In genomic region chr9:92316791-92317190, GRCm38 (mm10) we compare ENCODE assay signal across 29 mouse cellular contexts. TPM values are rescaled to one million over a fixed set of nuclear protein-coding genes. Genes with fewer than 3 reads are reported as not detected.
"Had no signal": no experiment of that assay in that cellular context is flagged by ENCODE, and none has a peak within 500 bp of the region (broad histone marks: within the 10 kb centered on the region; RNA-seq: fewer than 3 reads in every experiment).

No protein-coding gene starts in this region.

- H3K36me3 ChIP-seq: heart, embryonic 13.5 days; heart, embryonic 15.5 days; hindbrain, embryonic 13.5 days; hindbrain, embryonic 15.5 days; kidney, embryonic 15.5 days; limb, embryonic 13.5 days; limb, embryonic 15.5 days; liver, embryonic 12.5 days had no signal

- H3K4me3 ChIP-seq: heart, adult 2 months; heart, embryonic 13.5 days; heart, embryonic 15.5 days; hindbrain, embryonic 13.5 days; hindbrain, embryonic 15.5 days; kidney, embryonic 15.5 days; limb, embryonic 13.5 days; limb, embryonic 15.5 days; liver, embryonic 12.5 days had no signal

- H3K9me3 ChIP-seq: heart, embryonic 13.5 days; heart, embryonic 15.5 days; hindbrain, embryonic 13.5 days; hindbrain, embryonic 15.5 days; kidney, embryonic 15.5 days; limb, embryonic 13.5 days; limb, embryonic 15.5 days; liver, embryonic 12.5 days had no signal

- DNase-seq: gastrocnemius, postnatal 14 days; gastrocnemius, postnatal 36 days; heart, adult 11 months; heart, adult 2 months; heart, postnatal 14 days; heart, postnatal 36 days; kidney, adult 8-10 months; layer of hippocampus, adult 9-11 months; layer of hippocampus, postnatal 36 days; left cerebral cortex, postnatal 4 days had no signal

- H3K4me1 ChIP-seq: heart, embryonic 13.5 days; heart, embryonic 15.5 days; hindbrain, embryonic 13.5 days; hindbrain, embryonic 15.5 days; kidney, embryonic 15.5 days; limb, embryonic 13.5 days; limb, embryonic 15.5 days; liver, embryonic 12.5 days had no signal

- ATAC-seq: hindbrain, postnatal 0 days; intestine, embryonic 16.5 days; liver, embryonic 12.5 days had no signal

- H3K9ac ChIP-seq: heart, embryonic 13.5 days; heart, embryonic 15.5 days; hindbrain, embryonic 13.5 days; hindbrain, embryonic 15.5 days; kidney, embryonic 15.5 days; limb, embryonic 13.5 days; limb, embryonic 15.5 days; liver, embryonic 12.5 days; liver, embryonic 14.5 days had no signal

- H3K27ac ChIP-seq: heart, adult 2 months; heart, embryonic 13.5 days; heart, embryonic 15.5 days; hindbrain, embryonic 13.5 days; hindbrain, embryonic 15.5 days; hindbrain, postnatal 0 days; kidney, embryonic 15.5 days; limb, embryonic 13.5 days; limb, embryonic 15.5 days; liver, embryonic 12.5 days; liver, embryonic 14.5 days had no signal

- H3K4me2 ChIP-seq: heart, embryonic 11.5 days; heart, embryonic 13.5 days; heart, embryonic 15.5 days; hindbrain, embryonic 13.5 days; hindbrain, embryonic 15.5 days; kidney, embryonic 15.5 days; limb, embryonic 13.5 days; limb, embryonic 15.5 days; liver, embryonic 12.5 days had no signal

- H3K27me3 ChIP-seq: heart, embryonic 13.5 days; heart, embryonic 15.5 days; hindbrain, embryonic 13.5 days; hindbrain, embryonic 15.5 days; kidney, embryonic 15.5 days; limb, embryonic 13.5 days; limb, embryonic 15.5 days; liver, embryonic 12.5 days had no signal

RNA-seq across cellular contexts. Expression of gene 1700057G04Rik, which starts 7.6 kb away (rescaled TPM):
- polyA plus RNA-seq: heart, adult 2 months; heart, embryonic 11.5 days; heart, embryonic 13.5 days; heart, embryonic 15.5 days; heart, postnatal 0 days; hindbrain, embryonic 11.5 days; hindbrain, embryonic 13.5 days; hindbrain, embryonic 15.5 days; hindbrain, postnatal 0 days; intestine, embryonic 14.5 days; intestine, embryonic 16.5 days; kidney, embryonic 15.5 days; large intestine, adult 2 months; limb, embryonic 11.5 days; limb, embryonic 13.5 days; limb, embryonic 15.5 days; liver, adult 2 months; liver, embryonic 12.5 days; liver, embryonic 14.5 days; liver, embryonic 16.5 days had no signal
